Mouse (Mus musculus) c-Kit-positive CD71-negative TER-119-negative erythroid progenitor cells, embryonic 14.5 days (primary cell): ENCODE results near the gene Lactbl1.

Source experiments
- DNase-seq: peaks from one replicate; pipeline ENCODE4 v3.0.0-alpha.2; 2013; ENCODE audit warnings: low read depth

The Lactbl1 gene

GRCm38 (mm10) chr4:136636983-136637562 lies 14.7 kb downstream of the Lactbl1 start:
- DNase-seq, result no peak

- DNase-seq, result no peak
Measured at GRCm38 (mm10) chr4:136637563-136638229, 15.3 kb downstream of the Lactbl1 start.

- DNase-seq, result no peak
Measured at GRCm38 (mm10) chr4:136638230-136638750, 15.9 kb downstream of the Lactbl1 start.

GRCm38 (mm10) chr4:136638890-136639289 lies 16.5 kb downstream of the Lactbl1 start:
- no peak for DNase-seq

- DNase-seq, result peak; percentile 73
Measured at GRCm38 (mm10) chr4:136648922-136649479, 26.6 kb downstream of the Lactbl1 start.

GRCm38 (mm10) chr4:136649480-136650196 lies 27.2 kb downstream of the Lactbl1 start:
- no peak for DNase-seq

- no peak for DNase-seq
Measured at GRCm38 (mm10) chr4:136650261-136650660, 27.8 kb downstream of the Lactbl1 start.

- no peak for DNase-seq
Measured at GRCm38 (mm10) chr4:136651357-136651811, 29.0 kb downstream of the Lactbl1 start.

GRCm38 (mm10) chr4:136651882-136652527 lies 29.6 kb downstream of the Lactbl1 start:
- DNase-seq, result no peak

GRCm38 (mm10) chr4:136652528-136652910 lies 30.1 kb downstream of the Lactbl1 start:
- DNase-seq, result no peak

- peak; percentile 48 for DNase-seq
Measured at GRCm38 (mm10) chr4:136653019-136653418, 30.6 kb downstream of the Lactbl1 start.

- no peak for DNase-seq
Measured at GRCm38 (mm10) chr4:136653692-136654234, 31.3 kb downstream of the Lactbl1 start.

GRCm38 (mm10) chr4:136657914-136658313 lies 35.5 kb downstream of the Lactbl1 start:
- DNase-seq, result no peak

- DNase-seq, result no peak
Measured at GRCm38 (mm10) chr4:136665068-136665467, 42.6 kb downstream of the Lactbl1 start.

- no peak for DNase-seq
Measured at GRCm38 (mm10) chr4:136666002-136666401, 43.6 kb downstream of the Lactbl1 start.

- no peak for DNase-seq
Measured at GRCm38 (mm10) chr4:136667757-136668156, 45.3 kb downstream of the Lactbl1 start.

- no peak for DNase-seq
Measured at GRCm38 (mm10) chr4:136672335-136673090, 50.1 kb downstream of the Lactbl1 start.

GRCm38 (mm10) chr4:136675439-136675838 lies 53.0 kb downstream of the Lactbl1 start:
- no peak for DNase-seq

GRCm38 (mm10) chr4:136678480-136678879 lies 56.1 kb downstream of the Lactbl1 start:
- peak; percentile 76 for DNase-seq

GRCm38 (mm10) chr4:136679221-136679620 lies 56.8 kb downstream of the Lactbl1 start:
- no peak for DNase-seq

- no peak for DNase-seq
Measured at GRCm38 (mm10) chr4:136680641-136681040, 58.2 kb downstream of the Lactbl1 start.
